Mouse (Mus musculus): Measurements from ENCODE around the gene Oog2. TPM values are rescaled to one million over a fixed set of nuclear protein-coding genes. Genes with fewer than 3 reads are reported as not detected.
"Not testable (repeated sequence)": the region's sequence is repeated elsewhere in the genome, so short reads cannot be mapped to it uniquely, and the experiment has no call there.

Oog2 gene
- not detected in 2 replicates for polyA plus RNA-seq (2011; ENCODE audit: insufficient read depth, insufficient read length, low read depth, missing spikeins)

DNA sequence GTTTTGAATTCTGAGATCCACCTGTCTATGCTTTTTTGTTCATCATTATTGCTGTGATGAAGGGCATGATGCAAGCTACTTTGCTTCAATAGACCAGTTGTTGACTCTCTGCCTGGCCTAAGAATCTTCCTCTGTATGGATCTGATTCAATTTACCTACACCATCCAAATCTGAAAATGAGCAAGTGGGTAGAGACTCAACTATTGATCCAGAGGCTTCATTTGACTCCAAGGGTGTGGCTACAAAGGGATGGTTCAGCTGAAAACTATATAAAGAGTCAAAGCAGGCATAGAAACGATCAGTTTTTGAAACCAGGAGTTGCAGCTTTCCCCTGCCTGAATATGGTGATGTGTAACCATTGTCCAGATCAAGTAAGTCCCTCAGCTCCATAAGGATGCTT is at the start of gene Oog2:
Gene Oog2, plus strand, starts transcription at position 301 of the 400 bp plus-strand sequence.
- H3K4me1 ChIP-seq (ENCODE audit: control insufficient read depth, insufficient read depth, low read length), result no peaks in the 10 kb centered on the region
- H3K9me3 ChIP-seq (replicated peaks; ENCODE audit: control insufficient read depth, insufficient read depth, low read length, poor library complexity, severe bottlenecking), result no peaks in the 10 kb centered on the region
- H3K27ac ChIP-seq (ENCODE audit: insufficient read depth, low read length), result no peak within 1 kb of the TSS
- TF ChIP-seq CTCF (IDR thresholded peaks at IDR 0.05; ENCODE audit: low read depth, low read length) (no peak), POLR2A (IDR thresholded peaks at IDR 0.05; ENCODE audit: insufficient read depth, low read length) (no peak)
- H3K27me3 ChIP-seq (ENCODE audit: control insufficient read depth, insufficient read depth, low read length, poor library complexity, severe bottlenecking), result no peaks in the 10 kb centered on the region
- no peaks in the 10 kb centered on the region for H3K36me3 ChIP-seq (ENCODE audit: control insufficient read depth, insufficient read depth, low read length, poor library complexity, severe bottlenecking)
- H3K9ac ChIP-seq (ENCODE audit: low read depth, poor library complexity, severe bottlenecking), result no peak within 1 kb of the TSS
- no peak within 1 kb of the TSS for H3K4me3 ChIP-seq (ENCODE audit: low read depth, low read length)

GRCm38 (mm10) chr4:144162563-144162962 is 28.0 kb upstream of the Oog2 start, which contains the start of gene Oog3:
Gene Oog3, minus strand, starts transcription at chr4:144162663.
- TF ChIP-seq POLR2A (IDR thresholded peaks at IDR 0.05; ENCODE audit: insufficient read depth, low read length), result no peak
- TF ChIP-seq EP300 (IDR thresholded peaks at IDR 0.05; ENCODE audit: insufficient read depth, low read depth, low read length), result no peak
- TF ChIP-seq CTCF (IDR thresholded peaks at IDR 0.05; ENCODE audit: low read depth, low read length), result no peak
- Histone ChIP-seq H3K9ac (ENCODE audit: low read depth, poor library complexity, severe bottlenecking) (no peak within 1 kb of the TSS), H3K4me1 (ENCODE audit: control insufficient read depth, insufficient read depth, low read length) (no peaks in the 10 kb centered on the region), H3K36me3 (ENCODE audit: control insufficient read depth, insufficient read depth, low read length, poor library complexity, severe bottlenecking) (no peaks in the 10 kb centered on the region), H3K4me3 (ENCODE audit: low read depth, low read length) (no peak within 1 kb of the TSS), H3K9me3 (replicated peaks; ENCODE audit: control insufficient read depth, insufficient read depth, low read length, poor library complexity, severe bottlenecking) (no peaks in the 10 kb centered on the region), H3K27ac (ENCODE audit: insufficient read depth, low read length) (no peak within 1 kb of the TSS), H3K27me3 (ENCODE audit: control insufficient read depth, insufficient read depth, low read length, poor library complexity, severe bottlenecking) (no peaks in the 10 kb centered on the region)

GRCm38 (mm10) chr4:144213218-144213617 is 22.7 kb downstream of the Oog2 start, which contains the start of gene C87977:
Gene C87977, minus strand, starts transcription at chr4:144213318.
- H3K9ac ChIP-seq (ENCODE audit: low read depth, poor library complexity, severe bottlenecking); H3K9me3 ChIP-seq (replicated peaks; ENCODE audit: control insufficient read depth, insufficient read depth, low read length, poor library complexity, severe bottlenecking); H3K27ac ChIP-seq (ENCODE audit: insufficient read depth, low read length); H3K4me1 ChIP-seq (ENCODE audit: control insufficient read depth, insufficient read depth, low read length); H3K36me3 ChIP-seq (ENCODE audit: control insufficient read depth, insufficient read depth, low read length, poor library complexity, severe bottlenecking); H3K27me3 ChIP-seq (ENCODE audit: control insufficient read depth, insufficient read depth, low read length, poor library complexity, severe bottlenecking); H3K4me3 ChIP-seq (ENCODE audit: low read depth, low read length): not testable (repeated sequence)

Other genes starting within 250 kb of the Oog2 start
- gene Pramef25, start 239.7 kb upstream of the Oog2 start, polyA plus RNA-seq (2011; ENCODE audit: insufficient read depth, insufficient read length, low read depth, missing spikeins), result not detected in 2 replicates
- not detected in 2 replicates for gene Gm13101, start 223.8 kb upstream of the Oog2 start, polyA plus RNA-seq (2011; ENCODE audit: insufficient read depth, insufficient read length, low read depth, missing spikeins)
- gene Pramef17, start 196.3 kb upstream of the Oog2 start, polyA plus RNA-seq (2011; ENCODE audit: insufficient read depth, insufficient read length, low read depth, missing spikeins), result not detected in 2 replicates
- not detected in 2 replicates for gene Pramel4, start 131.6 kb upstream of the Oog2 start, polyA plus RNA-seq (2011; ENCODE audit: insufficient read depth, insufficient read length, low read depth, missing spikeins)
- gene Gm13102, start 84.2 kb upstream of the Oog2 start, polyA plus RNA-seq (2011; ENCODE audit: insufficient read depth, insufficient read length, low read depth, missing spikeins), result not detected in 2 replicates
- gene Oog3, start 28.1 kb upstream of the Oog2 start, polyA plus RNA-seq (2011; ENCODE audit: insufficient read depth, insufficient read length, low read depth, missing spikeins), result not detected in 2 replicates
- gene C87977, start 22.6 kb downstream of the Oog2 start, polyA plus RNA-seq (2011; ENCODE audit: insufficient read depth, insufficient read length, low read depth, missing spikeins), result not detected in 2 replicates
- not detected in 2 replicates for gene Pramel5, start 89.8 kb downstream of the Oog2 start, polyA plus RNA-seq (2011; ENCODE audit: insufficient read depth, insufficient read length, low read depth, missing spikeins)
- gene Gm13128, start 139.5 kb downstream of the Oog2 start, polyA plus RNA-seq (2011; ENCODE audit: insufficient read depth, insufficient read length, low read depth, missing spikeins), result not detected in 2 replicates
- not detected in 2 replicates for gene Gm13119, start 167.2 kb downstream of the Oog2 start, polyA plus RNA-seq (2011; ENCODE audit: insufficient read depth, insufficient read length, low read depth, missing spikeins)
- not detected in 2 replicates for gene Pramef20, start 187.2 kb downstream of the Oog2 start, polyA plus RNA-seq (2011; ENCODE audit: insufficient read depth, insufficient read length, low read depth, missing spikeins)
- gene Pramef12, start 217.7 kb downstream of the Oog2 start, polyA plus RNA-seq (2011; ENCODE audit: insufficient read depth, insufficient read length, low read depth, missing spikeins), result 33.3 and 36.0 TPM in 2 replicates
- gene 1700012P22Rik, start 248.1 kb downstream of the Oog2 start, polyA plus RNA-seq (2011; ENCODE audit: insufficient read depth, insufficient read length, low read depth, missing spikeins), result not detected in 2 replicates